Mouse (Mus musculus) stomach, embryonic 15.5 days (tissue): ENCODE results near the gene Xylt2. TPM values are rescaled to one million over a fixed set of nuclear protein-coding genes. Genes with fewer than 3 reads are reported as not detected.
A peak's percentile ranks its signal among the peaks of the same experiment; 100 is the strongest.

Experiments used
- ATAC-seq: fragments of 200-750 bp; cut with Nextera tagmentation; 2 replicates; pipeline ENCODE4 v1.8.0; 2017; ENCODE audit warnings: low read depth, moderate number of reproducible peaks, moderate TSS enrichment; ENCODE audit not compliant: insufficient read depth, low FRiP score
- H3K27ac ChIP-seq: fragments of 300-500 bp; sonication (generic); 2 replicates; pipeline ENCODE4 v1.5.1; 2015; ENCODE audit warnings: mild to moderate bottlenecking, inconsistent platforms
- H3K27me3 ChIP-seq: fragments of 300-500 bp; sonication (generic); replicated peaks from 2 replicates; pipeline ENCODE4 v1.6.1; 2015; ENCODE audit warnings: inconsistent platforms
- H3K36me3 ChIP-seq: fragments of 300-500 bp; sonication (generic); 2 replicates; pipeline ENCODE4 v1.6.1; 2015; ENCODE audit warnings: inconsistent platforms
- H3K4me1 ChIP-seq: fragments of 300-500 bp; sonication (generic); 2 replicates; pipeline ENCODE4 v1.6.1; 2015; ENCODE audit warnings: inconsistent platforms
- H3K4me2 ChIP-seq: fragments of 300-500 bp; sonication (generic); 2 replicates; pipeline ENCODE4 v1.6.1; 2015; ENCODE audit warnings: mild to moderate bottlenecking, inconsistent platforms
- H3K4me3 ChIP-seq: fragments of 300-500 bp; sonication (generic); replicated peaks from 2 replicates; pipeline ENCODE4 v1.5.1; 2015; ENCODE audit warnings: inconsistent platforms
- H3K9ac ChIP-seq: fragments of 300-500 bp; sonication (generic); 2 replicates; pipeline ENCODE4 v1.6.1; 2015; ENCODE audit warnings: inconsistent platforms
- H3K9me3 ChIP-seq: fragments of 300-500 bp; sonication (generic); 2 replicates; pipeline ENCODE4 v1.6.1; 2016; ENCODE audit warnings: inconsistent platforms
- WGBS: fragments of 180-500 bp; shearing (Covaris S2); methylation state at CpG from one replicate; pipeline ENCODE4 v1.1.7; 2015; 5-methylcytosine and 5-hydroxymethylcytosine counted together
- polyA plus RNA-seq: library from polyadenylated mRNA; unstranded; fragments of >200 nt; fragmentation: Nextera tagmentation; extraction: Ambion mirVana; gene quantifications from 2 replicates; pipeline ENCODE4 v1.2.1, GENCODE M21; 2015

Xylt2 gene
- polyA plus RNA-seq, 1 experiment from 2014 or later, result 19.3 TPM

GRCm38 (mm10) chr11:94630199-94631011 lies 46.9 kb downstream of the Xylt2 start:
- Histone ChIP-seq H3K27ac (peak overlapping the region; percentile 82), H3K9ac (peak overlapping the region; percentile 81), H3K4me3 (peak overlapping the region; percentile 99), H3K4me1 (peaks cover 5% of the 10 kb centered on the region; the same call in 1 of the 2 replicates), H3K27me3 (no peaks in the 10 kb centered on the region), H3K36me3 (peaks cover 23% of the 10 kb centered on the region), H3K4me2 (peak overlapping the region; percentile 78), H3K9me3 (no peaks in the 10 kb centered on the region)
- 10% methylated on average over 26 of the region's 26 CpGs for WGBS
- ATAC-seq, result 0 out of 2 replicates have a peak, but pooled peaks have one; percentile 3

GRCm38 (mm10) chr11:94629884-94630198 lies 47.5 kb downstream of the Xylt2 start:
- Histone ChIP-seq H3K36me3 (peaks cover 18% of the 10 kb centered on the region), H3K4me2 (peak overlapping the region; percentile 78), H3K4me1 (peaks cover 5% of the 10 kb centered on the region; the same call in 1 of the 2 replicates), H3K9me3 (no peaks in the 10 kb centered on the region), H3K9ac (peak overlapping the region; percentile 81), H3K27ac (peak overlapping the region; percentile 82), H3K27me3 (no peaks in the 10 kb centered on the region), H3K4me3 (peak overlapping the region; percentile 99)
- WGBS, result under 1% methylated on average over 27 of the region's 28 CpGs
- ATAC-seq, result peak; percentile 32; the same call in 1 of the 2 replicates

GRCm38 (mm10) chr11:94629199-94629883 lies 48.0 kb downstream of the Xylt2 start, which contains the start of gene Lrrc59:
Gene Lrrc59, plus strand, starts transcription at chr11:94629767.
- Histone ChIP-seq H3K9ac (peak within 1 kb of the TSS; percentile 81), H3K27ac (peak within 1 kb of the TSS; percentile 82), H3K4me1 (peaks cover 5% of the 10 kb centered on the region; the same call in 1 of the 2 replicates), H3K4me2 (peak within 1 kb of the TSS; percentile 78), H3K27me3 (no peaks in the 10 kb centered on the region), H3K36me3 (peaks cover 13% of the 10 kb centered on the region), H3K4me3 (peak within 1 kb of the TSS; percentile 99), H3K9me3 (no peaks in the 10 kb centered on the region)
- ATAC-seq, result peak; percentile 95
- 3% methylated on average over 40 of the region's 41 CpGs for WGBS

- H3K27ac ChIP-seq, result no peak overlapping the region
- ATAC-seq, result no peak
- H3K4me3 ChIP-seq, result no peak overlapping the region
- H3K4me1 ChIP-seq, result no peaks in the 10 kb centered on the region
- H3K36me3 ChIP-seq, result no peaks in the 10 kb centered on the region
- H3K27me3 ChIP-seq, result no peaks in the 10 kb centered on the region
- no peak overlapping the region for H3K4me2 ChIP-seq
- 76% methylated on average over 2 of the region's 2 CpGs for WGBS
- H3K9me3 ChIP-seq, result no peaks in the 10 kb centered on the region
- no peak overlapping the region for H3K9ac ChIP-seq
These were observed 55.2 kb downstream of the Xylt2 start for GRCm38 (mm10) chr11:94622162-94622561.

GRCm38 (mm10) chr11:94621458-94621852 lies 55.9 kb downstream of the Xylt2 start:
- H3K36me3 ChIP-seq, result no peaks in the 10 kb centered on the region
- no peak overlapping the region for H3K4me2 ChIP-seq
- no peaks in the 10 kb centered on the region for H3K27me3 ChIP-seq
- no peak overlapping the region for H3K9ac ChIP-seq
- no peak overlapping the region for H3K27ac ChIP-seq
- H3K4me3 ChIP-seq, result no peak overlapping the region
- no peaks in the 10 kb centered on the region for H3K9me3 ChIP-seq
- H3K4me1 ChIP-seq, result no peaks in the 10 kb centered on the region
- ATAC-seq, result no peak

- Histone ChIP-seq H3K36me3 (no peaks in the 10 kb centered on the region), H3K4me2 (no peak overlapping the region), H3K27me3 (no peaks in the 10 kb centered on the region), H3K4me3 (no peak overlapping the region), H3K27ac (no peak overlapping the region), H3K4me1 (no peaks in the 10 kb centered on the region), H3K9me3 (no peaks in the 10 kb centered on the region), H3K9ac (no peak overlapping the region)
- ATAC-seq, result no peak
- WGBS, result 61% methylated on average over 6 of the region's 6 CpGs
These were observed 56.4 kb downstream of the Xylt2 start for GRCm38 (mm10) chr11:94620766-94621457.

- Histone ChIP-seq H3K27me3 (no peaks in the 10 kb centered on the region), H3K27ac (no peak overlapping the region), H3K4me2 (no peak overlapping the region), H3K36me3 (no peaks in the 10 kb centered on the region), H3K4me3 (no peak overlapping the region), H3K9ac (no peak overlapping the region), H3K4me1 (no peaks in the 10 kb centered on the region), H3K9me3 (no peaks in the 10 kb centered on the region)
- WGBS, result 86% methylated on average over 2 of the region's 2 CpGs
- ATAC-seq, result no peak
These were observed 59.7 kb downstream of the Xylt2 start for GRCm38 (mm10) chr11:94617646-94618045.

- no peak overlapping the region for H3K4me2 ChIP-seq
- no peak overlapping the region for H3K9ac ChIP-seq
- no peaks in the 10 kb centered on the region for H3K36me3 ChIP-seq
- H3K4me1 ChIP-seq, result no peaks in the 10 kb centered on the region
- H3K4me3 ChIP-seq, result no peak overlapping the region
- 29% methylated on average over 4 of the region's 4 CpGs for WGBS
- no peak overlapping the region for H3K27ac ChIP-seq
- H3K27me3 ChIP-seq, result no peaks in the 10 kb centered on the region
- no peak for ATAC-seq
- no peaks in the 10 kb centered on the region for H3K9me3 ChIP-seq
These were observed 61.8 kb downstream of the Xylt2 start for GRCm38 (mm10) chr11:94615494-94615893.

GRCm38 (mm10) chr11:94614603-94615002 lies 62.7 kb downstream of the Xylt2 start:
- no peak for ATAC-seq
- WGBS, result 77% methylated on average over 4 of the region's 4 CpGs
- Histone ChIP-seq H3K27ac (no peak overlapping the region), H3K36me3 (no peaks in the 10 kb centered on the region), H3K9ac (no peak overlapping the region), H3K4me2 (no peak overlapping the region), H3K4me3 (no peak overlapping the region), H3K4me1 (no peaks in the 10 kb centered on the region), H3K9me3 (no peaks in the 10 kb centered on the region), H3K27me3 (no peaks in the 10 kb centered on the region)

Other genes with a start within 250 kb of the Xylt2 start
- gene Cacna1g, start 203.3 kb downstream of the Xylt2 start, polyA plus RNA-seq, result 7.8 and 8.3 TPM in 2 replicates
- gene Spata20, start 191.3 kb downstream of the Xylt2 start, polyA plus RNA-seq, result 0.17 and 0.45 TPM in 2 replicates
- gene Epn3, start 177.5 kb downstream of the Xylt2 start, polyA plus RNA-seq, result 12.0 and 12.4 TPM in 2 replicates
- gene Mycbpap, start 155.8 kb downstream of the Xylt2 start, polyA plus RNA-seq, result 1.9 and 2.7 TPM in 2 replicates
- gene Rsad1, start 128.3 kb downstream of the Xylt2 start, polyA plus RNA-seq, result 3.5 and 4.0 TPM in 2 replicates
- 7.3 and 7.7 TPM in 2 replicates for gene Chad, start 112.5 kb downstream of the Xylt2 start, polyA plus RNA-seq
- 4.4 and 6.4 TPM in 2 replicates for gene Acsf2, start 75.6 kb downstream of the Xylt2 start, polyA plus RNA-seq
- gene Lrrc59, start 47.7 kb downstream of the Xylt2 start, polyA plus RNA-seq, result 223 and 264 TPM in 2 replicates
- 136 and 150 TPM in 2 replicates for gene Mrpl27, start 23.7 kb downstream of the Xylt2 start, polyA plus RNA-seq
- gene Eme1, start 23.6 kb downstream of the Xylt2 start, polyA plus RNA-seq, result 16.6 and 17.6 TPM in 2 replicates
- gene Gm11541, start 27.0 kb upstream of the Xylt2 start, polyA plus RNA-seq, result 0.74 and 1.2 TPM in 2 replicates
- gene Cdc34b, start 64.3 kb upstream of the Xylt2 start, polyA plus RNA-seq, result 0.42 TPM in 1 of 2 replicates, not detected in the other
- gene Tmem92, start 105.2 kb upstream of the Xylt2 start, polyA plus RNA-seq, result not detected in 2 replicates